Mouse (Mus musculus) cerebral cortex, adult 2 months (tissue): Measurements from ENCODE around the gene Cd207.

Experiments used
- WGBS: fragments of 180-500 bp; shearing (Covaris S2); methylation state at CpG from one replicate; pipeline ENCODE4 v1.1.7; 2018; 5-methylcytosine and 5-hydroxymethylcytosine counted together

Cd207 gene

GRCm38 (mm10) chr6:83677757-83678156 is at the start of gene Cd207:
Gene Cd207, minus strand, starts transcription at chr6:83677857.
- 82% methylated on average over 4 of the region's 4 CpGs for WGBS

- WGBS = 45% methylated on average over 4 of the region's 4 CpGs
These were observed 49.5 kb upstream of the Cd207 start for GRCm38 (mm10) chr6:83727178-83727577.

GRCm38 (mm10) chr6:83722526-83722925 is 44.9 kb upstream of the Cd207 start:
- WGBS = 19% methylated on average over 6 of the region's 6 CpGs

GRCm38 (mm10) chr6:83717026-83717425 is 39.4 kb upstream of the Cd207 start:
- WGBS = 7% methylated on average over 8 of the region's 8 CpGs

- 5% methylated on average over 30 of the region's 30 CpGs for WGBS
These were observed 38.0 kb upstream of the Cd207 start for GRCm38 (mm10) chr6:83715461-83716196.

- 4% methylated on average over 34 of the region's 34 CpGs for WGBS
These were observed 36.8 kb upstream of the Cd207 start for GRCm38 (mm10) chr6:83714221-83715123.

GRCm38 (mm10) chr6:83713271-83714136 is 35.8 kb upstream of the Cd207 start:
- WGBS = 10% methylated on average over 12 of the region's 12 CpGs

- WGBS = 5% methylated on average over 45 of the region's 45 CpGs
These were observed 34.2 kb upstream of the Cd207 start for GRCm38 (mm10) chr6:83711725-83712475.

- WGBS = under 1% methylated on average over 37 of the region's 46 CpGs
These were observed 33.5 kb upstream of the Cd207 start, which contains the start of gene Vax2 for GRCm38 (mm10) chr6:83711067-83711675. Gene Vax2, plus strand, starts transcription at chr6:83711264.

GRCm38 (mm10) chr6:83710361-83711066 is 32.9 kb upstream of the Cd207 start:
- 2% methylated on average over 32 of the region's 32 CpGs for WGBS

GRCm38 (mm10) chr6:83707738-83708510 is 30.3 kb upstream of the Cd207 start:
- 10% methylated on average over 6 of the region's 6 CpGs for WGBS

- 30% methylated on average over 5 of the region's 5 CpGs for WGBS
These were observed 27.0 kb upstream of the Cd207 start for GRCm38 (mm10) chr6:83704701-83705100.

GRCm38 (mm10) chr6:83704294-83704693 is 26.6 kb upstream of the Cd207 start:
- 16% methylated on average over 1 of the region's 1 CpGs for WGBS

- WGBS = 4% methylated on average over 10 of the region's 10 CpGs
These were observed 26.0 kb upstream of the Cd207 start for GRCm38 (mm10) chr6:83703722-83704078.

- 3% methylated on average over 27 of the region's 27 CpGs for WGBS
These were observed 25.5 kb upstream of the Cd207 start for GRCm38 (mm10) chr6:83703000-83703721.

- 2% methylated on average over 53 of the region's 53 CpGs for WGBS
These were observed 24.7 kb upstream of the Cd207 start for GRCm38 (mm10) chr6:83702146-83702999.

GRCm38 (mm10) chr6:83701001-83701400 is 23.3 kb upstream of the Cd207 start:
- 3% methylated on average over 11 of the region's 11 CpGs for WGBS

- 8% methylated on average over 5 of the region's 5 CpGs for WGBS
These were observed 22.3 kb upstream of the Cd207 start for GRCm38 (mm10) chr6:83699971-83700370.
